Mouse (Mus musculus): ENCODE data around the gene Crybg1. TPM values are rescaled to one million over a fixed set of nuclear protein-coding genes. Genes with fewer than 3 reads are reported as not detected.
A peak's percentile ranks its signal among the peaks of the same experiment; 100 is the strongest.

The Crybg1 gene
- polyA plus RNA-seq, 1 experiment from 2014 or later, result 1.1 TPM

DNA sequence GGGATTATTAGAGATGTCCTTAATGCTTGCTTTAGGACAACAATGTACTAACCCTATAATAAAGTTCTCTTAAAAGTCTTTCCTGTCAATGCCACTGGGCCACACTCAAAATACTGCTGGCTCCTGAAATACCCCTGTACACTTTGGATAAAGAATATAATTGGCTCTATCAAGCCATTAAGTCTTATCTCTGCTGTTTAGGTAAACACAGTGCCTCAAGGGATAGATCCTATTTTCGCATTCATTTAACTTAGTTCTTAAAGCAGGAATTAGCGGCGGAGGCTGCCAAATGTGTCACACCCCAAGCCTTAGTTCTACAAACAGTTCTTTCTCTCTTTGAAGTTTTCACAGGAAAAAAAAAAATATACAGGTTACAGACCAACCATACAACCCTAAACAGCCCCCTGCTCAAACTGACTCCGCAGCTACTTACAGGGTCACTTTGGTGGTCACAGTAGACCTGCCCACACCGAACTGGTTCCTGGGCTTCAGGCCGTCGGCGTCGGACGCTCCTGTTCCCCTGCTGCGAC is 145.6 kb downstream of the Crybg1 start:
- Histone ChIP-seq H3K4me2 (ENCODE audit: low read depth, low read length) (peak overlapping the region; percentile 58), H3K27me3 (ENCODE audit: control insufficient read depth, insufficient read depth, low read length) (peaks cover 34% of the 10 kb centered on the region), H3K27ac (replicated peaks; ENCODE audit: low read depth, low read length) (no peak overlapping the region), H3K4me3 (ENCODE audit: low read depth, low read length) (peak overlapping the region; percentile 36), H3K4me1 (ENCODE audit: control insufficient read depth, insufficient read depth, low read length) (peaks cover 5% of the 10 kb centered on the region), H3K9ac (replicated peaks; ENCODE audit: low read length) (peak overlapping the region; percentile 46; the same call in 1 of the 2 replicates), H3K36me3 (replicated peaks; ENCODE audit: control insufficient read depth, insufficient read depth, low read depth, low read length) (no peaks in the 10 kb centered on the region), H3K9me3 (replicated peaks; ENCODE audit: control insufficient read depth, low read length) (no peaks in the 10 kb centered on the region)
- ATAC-seq (replicated peaks; ENCODE audit: insufficient number of reproducible peaks, low FRiP score, low TSS enrichment, low read depth), result no peak
- peak; percentile 9 for DNase-seq (ENCODE audit: low spot score)
- WGBS, result 3% methylated on average over 11 of the region's 11 CpGs

DNA sequence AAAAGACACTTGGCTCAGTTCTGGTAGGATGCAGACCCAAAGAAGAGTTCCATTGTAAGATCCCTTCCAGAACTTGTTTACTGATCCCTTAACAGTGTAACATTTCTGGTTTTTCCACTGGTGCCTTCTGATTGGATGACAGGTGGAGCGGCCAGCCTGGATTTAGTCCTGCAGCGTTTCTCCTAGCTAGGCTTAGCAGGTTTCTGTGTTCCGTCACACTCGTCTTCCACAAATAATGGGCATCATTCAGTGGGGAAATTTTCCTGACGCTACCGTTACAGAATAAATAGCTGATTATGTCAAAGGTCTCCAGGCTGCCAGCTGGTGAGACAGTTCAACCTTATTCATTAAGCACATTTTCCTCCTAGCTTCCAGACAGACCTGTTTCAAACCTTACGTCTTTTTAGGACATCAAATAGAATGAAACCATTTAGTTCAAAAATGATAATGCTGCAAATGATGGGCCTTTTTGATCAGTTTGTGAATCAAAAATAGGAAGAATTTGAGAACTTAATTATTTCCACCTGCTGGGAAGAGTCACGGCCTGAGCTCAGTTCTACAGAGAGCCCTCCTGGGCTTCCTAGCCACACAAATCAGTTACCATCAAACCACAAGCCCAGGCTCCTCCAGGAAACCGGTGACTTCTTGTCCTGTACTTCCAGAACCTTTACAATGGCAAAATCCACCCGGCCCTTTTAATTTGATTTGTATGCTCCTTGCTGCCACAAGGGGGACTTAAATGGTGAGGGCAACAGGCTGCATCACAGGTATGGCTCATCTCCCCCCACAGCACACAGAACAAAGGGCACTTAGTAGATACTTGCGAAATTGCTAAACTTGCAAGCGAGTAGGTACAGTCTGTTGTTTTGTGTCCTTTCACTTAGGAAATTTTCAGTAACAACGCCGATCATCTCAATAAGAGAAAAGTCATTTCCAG is 146.4 kb downstream of the Crybg1 start:
- Histone ChIP-seq H3K4me1 (ENCODE audit: control insufficient read depth, insufficient read depth, low read length) (peaks cover 5% of the 10 kb centered on the region), H3K27ac (replicated peaks; ENCODE audit: low read depth, low read length) (no peak overlapping the region), H3K4me2 (ENCODE audit: low read depth, low read length) (no peak overlapping the region), H3K36me3 (replicated peaks; ENCODE audit: control insufficient read depth, insufficient read depth, low read depth, low read length) (no peaks in the 10 kb centered on the region), H3K9me3 (replicated peaks; ENCODE audit: control insufficient read depth, low read length) (no peaks in the 10 kb centered on the region), H3K4me3 (ENCODE audit: low read depth, low read length) (no peak overlapping the region), H3K9ac (replicated peaks; ENCODE audit: low read length) (no peak overlapping the region), H3K27me3 (ENCODE audit: control insufficient read depth, insufficient read depth, low read length) (peaks cover 34% of the 10 kb centered on the region)
- peak; percentile 73 for DNase-seq (ENCODE audit: low spot score)
- no peak for ATAC-seq (replicated peaks; ENCODE audit: insufficient number of reproducible peaks, low FRiP score, low TSS enrichment, low read depth)
- WGBS, result 18% methylated on average over 14 of the region's 14 CpGs

DNA sequence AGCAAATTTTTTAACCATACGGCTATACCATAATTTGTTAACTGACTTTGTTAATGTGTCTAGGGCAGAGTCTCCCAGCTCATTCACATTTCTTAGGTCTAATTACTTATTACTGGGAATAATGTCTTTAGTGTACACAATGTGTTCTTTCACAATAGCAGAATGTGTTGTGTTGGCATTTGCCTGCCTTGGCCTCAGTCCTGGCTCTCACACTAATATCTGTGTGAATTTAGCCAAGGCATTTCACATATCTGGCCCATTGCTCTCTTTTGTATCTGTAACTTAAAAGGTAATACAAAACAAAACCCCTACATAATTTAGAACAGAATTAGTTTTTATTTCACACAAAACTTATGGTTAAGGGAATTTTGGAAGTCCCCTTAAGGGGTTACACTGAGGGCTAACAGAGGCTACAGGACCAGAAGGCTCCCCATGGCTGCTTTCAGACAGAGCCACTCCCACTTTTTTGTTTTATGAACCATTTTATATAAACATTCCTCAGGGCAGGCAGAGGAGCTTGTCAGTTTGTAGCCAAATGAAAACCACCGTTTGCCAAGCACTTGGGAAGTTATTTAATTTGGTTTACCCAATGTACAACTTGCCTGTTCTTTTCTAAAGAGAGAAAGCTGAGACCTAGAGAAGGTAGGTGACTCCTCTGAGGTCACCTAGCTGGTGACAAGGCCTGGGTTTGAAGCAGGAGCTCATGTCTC is 148.3 kb downstream of the Crybg1 start:
- DNase-seq (ENCODE audit: low spot score), result no peak
- H3K27ac ChIP-seq (replicated peaks; ENCODE audit: low read depth, low read length), result no peak overlapping the region
- peaks cover 25% of the 10 kb centered on the region for H3K27me3 ChIP-seq (ENCODE audit: control insufficient read depth, insufficient read depth, low read length)
- 60% methylated on average over 2 of the region's 2 CpGs for WGBS
- no peak for ATAC-seq (replicated peaks; ENCODE audit: insufficient number of reproducible peaks, low FRiP score, low TSS enrichment, low read depth)
- no peaks in the 10 kb centered on the region for H3K9me3 ChIP-seq (replicated peaks; ENCODE audit: control insufficient read depth, low read length)
- H3K9ac ChIP-seq (replicated peaks; ENCODE audit: low read length), result no peak overlapping the region
- no peaks in the 10 kb centered on the region for H3K36me3 ChIP-seq (replicated peaks; ENCODE audit: control insufficient read depth, insufficient read depth, low read depth, low read length)
- H3K4me1 ChIP-seq (ENCODE audit: control insufficient read depth, insufficient read depth, low read length), result peaks cover 5% of the 10 kb centered on the region
- H3K4me2 ChIP-seq (ENCODE audit: low read depth, low read length), result no peak overlapping the region
- no peak overlapping the region for H3K4me3 ChIP-seq (ENCODE audit: low read depth, low read length)

DNA sequence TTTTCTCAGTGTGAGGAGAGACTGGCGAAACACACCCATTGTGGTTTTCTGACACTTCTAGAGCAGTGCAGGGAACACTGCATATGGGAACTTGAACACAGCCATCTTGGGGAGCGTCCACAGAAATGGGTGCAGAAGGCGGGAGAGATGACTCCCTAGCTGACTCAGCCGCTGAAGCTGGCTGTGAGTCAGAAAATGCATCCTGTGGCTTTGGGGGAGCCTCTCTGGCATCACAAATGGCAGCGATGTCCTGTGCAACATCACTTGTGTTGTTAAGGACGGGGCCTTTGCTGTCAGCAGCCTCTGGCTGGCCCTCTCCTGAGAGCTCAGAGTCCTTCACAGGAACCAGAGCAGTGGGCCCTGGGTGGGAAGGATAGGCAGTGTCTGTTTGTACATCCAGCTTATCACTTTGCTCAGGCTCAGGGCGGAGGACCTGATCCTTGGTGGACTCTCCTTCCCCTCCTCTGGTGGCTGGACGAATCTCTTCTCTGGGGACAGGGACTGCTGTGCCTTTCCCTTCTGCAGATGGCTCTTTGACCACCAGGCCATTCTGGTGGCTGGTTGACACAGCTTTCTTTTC is 150.1 kb downstream of the Crybg1 start:
- no peak for DNase-seq (ENCODE audit: low spot score)
- no peaks in the 10 kb centered on the region for H3K36me3 ChIP-seq (replicated peaks; ENCODE audit: control insufficient read depth, insufficient read depth, low read depth, low read length)
- H3K9me3 ChIP-seq (replicated peaks; ENCODE audit: control insufficient read depth, low read length), result no peaks in the 10 kb centered on the region
- H3K4me3 ChIP-seq (ENCODE audit: low read depth, low read length), result no peak overlapping the region
- no peak overlapping the region for H3K9ac ChIP-seq (replicated peaks; ENCODE audit: low read length)
- H3K27me3 ChIP-seq (ENCODE audit: control insufficient read depth, insufficient read depth, low read length), result peaks cover 8% of the 10 kb centered on the region
- no peaks in the 10 kb centered on the region for H3K4me1 ChIP-seq (ENCODE audit: control insufficient read depth, insufficient read depth, low read length)
- ATAC-seq (replicated peaks; ENCODE audit: insufficient number of reproducible peaks, low FRiP score, low TSS enrichment, low read depth), result no peak
- WGBS, result 85% methylated on average over 8 of the region's 8 CpGs
- no peak overlapping the region for H3K27ac ChIP-seq (replicated peaks; ENCODE audit: low read depth, low read length)
- H3K4me2 ChIP-seq (ENCODE audit: low read depth, low read length), result no peak overlapping the region

DNA sequence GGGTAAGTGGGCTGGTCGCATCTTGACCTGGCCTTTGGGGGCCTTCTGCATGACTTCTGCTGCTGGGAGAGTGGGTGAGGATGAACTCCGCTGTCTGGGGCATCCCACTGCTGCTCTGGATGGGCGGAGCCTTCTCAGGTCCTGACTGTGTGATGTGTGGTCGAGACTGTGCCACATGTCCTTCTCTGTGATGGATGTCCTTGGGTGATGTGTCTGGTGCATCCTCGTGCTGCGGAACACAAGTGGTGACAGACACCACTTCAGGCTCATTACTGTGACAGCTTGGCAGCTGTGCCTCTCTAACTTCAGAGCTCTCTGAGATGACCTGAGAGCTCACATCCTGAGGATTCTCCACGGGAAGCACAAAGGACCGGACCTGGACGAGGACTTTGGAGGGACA is 150.6 kb downstream of the Crybg1 start:
- DNase-seq (ENCODE audit: low spot score) (no peak), ATAC-seq (replicated peaks; ENCODE audit: insufficient number of reproducible peaks, low FRiP score, low TSS enrichment, low read depth) (no peak)
- WGBS, result 74% methylated on average over 9 of the region's 9 CpGs

DNA sequence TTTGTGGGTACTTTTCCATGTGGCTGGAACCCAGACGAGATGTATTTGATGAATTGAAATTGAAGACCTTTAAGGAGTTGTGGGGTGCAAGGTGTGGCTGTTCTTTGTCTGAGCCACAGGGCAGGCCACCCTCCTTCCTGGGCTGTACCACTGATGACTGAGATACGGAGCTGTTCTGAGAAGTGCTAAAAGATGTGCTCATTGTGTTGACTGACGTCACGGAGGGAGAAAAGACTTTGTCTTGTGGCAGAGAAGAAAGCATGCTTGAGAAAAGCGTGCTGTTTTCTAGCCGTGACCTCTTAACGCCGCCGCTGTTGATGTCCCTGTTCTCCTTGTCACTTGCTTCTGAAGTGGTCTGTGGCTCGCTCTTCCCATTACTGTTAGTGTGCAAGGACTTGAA is 151.4 kb downstream of the Crybg1 start:
- H3K27me3 ChIP-seq (ENCODE audit: control insufficient read depth, insufficient read depth, low read length), result no peaks in the 10 kb centered on the region; the same call in 1 of the 2 replicates
- H3K36me3 ChIP-seq (replicated peaks; ENCODE audit: control insufficient read depth, insufficient read depth, low read depth, low read length), result no peaks in the 10 kb centered on the region
- H3K4me2 ChIP-seq (ENCODE audit: low read depth, low read length), result no peak overlapping the region
- H3K27ac ChIP-seq (replicated peaks; ENCODE audit: low read depth, low read length), result no peak overlapping the region
- no peaks in the 10 kb centered on the region for H3K4me1 ChIP-seq (ENCODE audit: control insufficient read depth, insufficient read depth, low read length)
- H3K9ac ChIP-seq (replicated peaks; ENCODE audit: low read length), result no peak overlapping the region
- no peak overlapping the region for H3K4me3 ChIP-seq (ENCODE audit: low read depth, low read length)
- no peak for DNase-seq (ENCODE audit: low spot score)
- no peak for ATAC-seq (replicated peaks; ENCODE audit: insufficient number of reproducible peaks, low FRiP score, low TSS enrichment, low read depth)
- WGBS, result 88% methylated on average over 10 of the region's 10 CpGs
- H3K9me3 ChIP-seq (replicated peaks; ENCODE audit: control insufficient read depth, low read length), result no peaks in the 10 kb centered on the region

More for the DNA sequence above, 150.6 kb downstream of the Crybg1 start:
- no peak overlapping the region for H3K27ac ChIP-seq (replicated peaks; ENCODE audit: low read depth, low read length)
- no peak overlapping the region for H3K4me2 ChIP-seq (ENCODE audit: low read depth, low read length)
- H3K36me3 ChIP-seq (replicated peaks; ENCODE audit: control insufficient read depth, insufficient read depth, low read depth, low read length), result no peaks in the 10 kb centered on the region
- no peak overlapping the region for H3K4me3 ChIP-seq (ENCODE audit: low read depth, low read length)
- peaks cover 2% of the 10 kb centered on the region; the same call in 1 of the 2 replicates for H3K27me3 ChIP-seq (ENCODE audit: control insufficient read depth, insufficient read depth, low read length)
- no peak overlapping the region for H3K9ac ChIP-seq (replicated peaks; ENCODE audit: low read length)
- no peaks in the 10 kb centered on the region for H3K9me3 ChIP-seq (replicated peaks; ENCODE audit: control insufficient read depth, low read length)
- no peaks in the 10 kb centered on the region for H3K4me1 ChIP-seq (ENCODE audit: control insufficient read depth, insufficient read depth, low read length)

DNA sequence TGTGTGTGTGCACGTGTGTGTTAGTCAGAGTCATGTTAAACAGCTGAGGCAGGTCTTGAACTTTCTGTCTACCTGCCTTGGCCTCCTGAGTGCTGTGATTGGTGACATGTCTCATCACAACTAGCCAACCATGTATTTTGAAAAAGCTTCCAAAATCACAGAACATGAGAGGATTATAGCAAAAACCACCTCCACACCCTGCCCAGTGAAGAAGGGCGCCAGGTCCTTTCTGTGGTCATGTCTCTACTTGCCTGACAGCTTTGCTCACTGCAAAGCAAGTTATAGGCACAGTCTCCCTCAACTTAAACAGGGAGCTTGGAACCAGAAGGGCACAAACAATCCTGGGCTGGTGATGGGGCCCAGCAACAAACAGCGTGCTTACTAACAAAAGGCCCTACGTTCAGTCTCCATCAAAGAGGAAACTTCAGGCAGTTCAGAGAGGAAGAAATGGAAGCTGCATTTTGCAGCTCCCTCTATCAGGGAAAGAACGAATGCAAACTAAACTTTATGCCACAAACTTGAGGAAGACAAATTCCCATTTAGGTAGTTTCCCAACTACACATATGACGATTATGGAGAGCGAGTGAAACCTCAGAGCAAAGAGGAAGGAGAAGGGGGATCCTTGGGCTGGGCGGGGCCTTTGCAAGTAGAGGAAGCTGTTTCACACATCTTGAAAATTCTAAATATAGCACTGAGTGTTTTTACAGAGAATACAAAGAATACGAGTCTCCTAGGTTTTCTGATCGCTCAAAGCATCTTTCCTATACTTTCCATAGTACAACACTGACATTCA is 152.6 kb downstream of the Crybg1 start:
- no peak overlapping the region for H3K9ac ChIP-seq (replicated peaks; ENCODE audit: low read length)
- no peaks in the 10 kb centered on the region for H3K27me3 ChIP-seq (ENCODE audit: control insufficient read depth, insufficient read depth, low read length)
- DNase-seq (ENCODE audit: low spot score) (no peak), ATAC-seq (replicated peaks; ENCODE audit: insufficient number of reproducible peaks, low FRiP score, low TSS enrichment, low read depth) (no peak)
- WGBS, result 79% methylated on average over 10 of the region's 10 CpGs
- no peaks in the 10 kb centered on the region for H3K36me3 ChIP-seq (replicated peaks; ENCODE audit: control insufficient read depth, insufficient read depth, low read depth, low read length)
- H3K9me3 ChIP-seq (replicated peaks; ENCODE audit: control insufficient read depth, low read length), result no peaks in the 10 kb centered on the region
- no peak overlapping the region for H3K27ac ChIP-seq (replicated peaks; ENCODE audit: low read depth, low read length)
- H3K4me2 ChIP-seq (ENCODE audit: low read depth, low read length), result no peak overlapping the region
- H3K4me1 ChIP-seq (ENCODE audit: control insufficient read depth, insufficient read depth, low read length), result no peaks in the 10 kb centered on the region
- no peak overlapping the region for H3K4me3 ChIP-seq (ENCODE audit: low read depth, low read length)

Measured in embryonic facial prominence, embryonic 11.5 days (tissue).